Mouse (Mus musculus) central nervous system, embryonic 11.5 days (tissue): Measurements from ENCODE around the gene Gja10. TPM values are rescaled to one million over a fixed set of nuclear protein-coding genes. Genes with fewer than 3 reads are reported as not detected.

Experiments
- polyA plus RNA-seq: library from polyadenylated mRNA; depleted of rRNA; stranded (reverse); fragments of >200 nt; gene quantifications from 2 replicates; pipeline ENCODE4 v1.2.3, GENCODE M21; 2012; rRNA removed

Gja10 gene
- polyA plus RNA-seq: 0.02 and 0.12 TPM in 2 replicates

GRCm38 (mm10) chr4:32602660-32603059 is at the start of gene Gja10:
TSS of gene Gja10 (minus strand) at chr4:32602760.

GRCm38 (mm10) chr4:32615034-32615881 is 12.7 kb upstream of the Gja10 start, which contains the start of gene Casp8ap2:
TSS of gene Casp8ap2 (plus strand) at chr4:32615451.

Other genes with a start within 250 kb of the Gja10 start
- gene Casp8ap2, start 12.7 kb upstream of the Gja10 start, polyA plus RNA-seq: 17.9 and 22.4 TPM in 2 replicates
- 22.0 and 44.3 TPM in 2 replicates for gene Mdn1, start 54.4 kb upstream of the Gja10 start, polyA plus RNA-seq
- gene Lyrm2, start 197.5 kb upstream of the Gja10 start, polyA plus RNA-seq: 83.5 and 116 TPM in 2 replicates